Mouse (Mus musculus) hindbrain, embryonic 14.5 days (tissue): Measurements from ENCODE around the gene Nepro. TPM values are rescaled to one million over a fixed set of nuclear protein-coding genes. Genes with fewer than 3 reads are reported as not detected.

Experiments used
- ATAC-seq: fragments of 200-750 bp; cut with Nextera tagmentation; 2 replicates; pipeline ENCODE4 v1.8.0; 2017; ENCODE audit warnings: moderate number of reproducible peaks, mild to moderate bottlenecking, moderate TSS enrichment, moderate library complexity; ENCODE audit not compliant: low FRiP score
- DNase-seq: peaks from one replicate; pipeline ENCODE4 v3.0.0-alpha.2; 2015; ENCODE audit warnings: low spot score
- H3K27ac ChIP-seq: fragments of 300-500 bp; sonication (generic); 2 replicates; pipeline ENCODE4 v1.5.1; 2014; ENCODE audit warnings: mild to moderate bottlenecking, moderate library complexity
- H3K27me3 ChIP-seq: fragments of 300-500 bp; sonication (generic); 2 replicates; pipeline ENCODE4 v1.6.1; 2014; ENCODE audit warnings: mild to moderate bottlenecking, low read length, mixed read lengths; ENCODE audit not compliant: control insufficient read depth, insufficient read depth
- H3K36me3 ChIP-seq: fragments of 300-500 bp; sonication (generic); replicated peaks from 2 replicates; pipeline ENCODE4 v1.6.1; 2014; ENCODE audit not compliant: control insufficient read depth, insufficient read depth
- H3K4me1 ChIP-seq: fragments of 300-500 bp; sonication (generic); replicated peaks from 2 replicates; pipeline ENCODE4 v1.6.1; 2014; ENCODE audit warnings: antibody characterized with exemption, low read length, mixed read lengths; ENCODE audit not compliant: control insufficient read depth, insufficient read depth
- H3K4me2 ChIP-seq: fragments of 300-500 bp; sonication (generic); replicated peaks from 2 replicates; pipeline ENCODE4 v1.6.1; 2014; ENCODE audit warnings: mild to moderate bottlenecking, moderate library complexity
- H3K4me3 ChIP-seq: fragments of 300-500 bp; sonication (generic); replicated peaks from 2 replicates; pipeline ENCODE4 v1.5.1; 2014; ENCODE audit warnings: mild to moderate bottlenecking, low read length
- H3K9ac ChIP-seq: fragments of 300-500 bp; sonication (generic); 2 replicates; pipeline ENCODE4 v1.6.1; 2014
- H3K9me3 ChIP-seq: fragments of 300-500 bp; sonication (generic); 2 replicates; pipeline ENCODE4 v1.6.1; 2016; ENCODE audit warnings: low read length; ENCODE audit not compliant: control insufficient read depth
- WGBS: fragments of 180-500 bp; shearing (Covaris S2); extraction: QIAGEN DNeasy Blood & Tissue Kit; methylation state at CpG from one replicate; pipeline ENCODE4 v1.1.7; 2014; 5-methylcytosine and 5-hydroxymethylcytosine counted together
- polyA plus RNA-seq: library from polyadenylated mRNA; unstranded; fragments of >200 nt; fragmentation: Nextera tagmentation; extraction: Ambion mirVana; gene quantifications from 2 replicates; pipeline ENCODE4 v1.2.1, GENCODE M21; 2014

The Nepro gene
- polyA plus RNA-seq, 1 experiment from 2014 or later = 5.4 TPM

GRCm38 (mm10) chr16:44773673-44774072 is 49.6 kb downstream of the Nepro start:
- no peak for DNase-seq
- Histone ChIP-seq H3K4me3 (no peak overlapping the region), H3K9ac (no peak overlapping the region), H3K4me1 (no peaks in the 10 kb centered on the region), H3K36me3 (no peaks in the 10 kb centered on the region), H3K9me3 (no peaks in the 10 kb centered on the region), H3K27ac (no peak overlapping the region), H3K27me3 (no peaks in the 10 kb centered on the region; the same call in 1 of the 2 replicates), H3K4me2 (no peak overlapping the region)
- 97% methylated on average over 3 of the region's 3 CpGs for WGBS
- ATAC-seq = no peak

- no peaks in the 10 kb centered on the region; the same call in 1 of the 2 replicates for H3K27me3 ChIP-seq
- no peak overlapping the region for H3K4me2 ChIP-seq
- H3K9me3 ChIP-seq = no peaks in the 10 kb centered on the region
- ATAC-seq = no peak
- H3K27ac ChIP-seq = no peak overlapping the region
- no peak for DNase-seq
- WGBS = 90% methylated on average over 6 of the region's 6 CpGs
- no peaks in the 10 kb centered on the region for H3K4me1 ChIP-seq
- H3K9ac ChIP-seq = no peak overlapping the region
- no peak overlapping the region for H3K4me3 ChIP-seq
- no peaks in the 10 kb centered on the region for H3K36me3 ChIP-seq
These were observed 50.1 kb downstream of the Nepro start for GRCm38 (mm10) chr16:44774201-44774600.

- no peaks in the 10 kb centered on the region for H3K9me3 ChIP-seq
- no peak overlapping the region for H3K4me3 ChIP-seq
- no peak overlapping the region for H3K27ac ChIP-seq
- H3K4me2 ChIP-seq = no peak overlapping the region
- H3K4me1 ChIP-seq = no peaks in the 10 kb centered on the region
- no peak for ATAC-seq
- H3K36me3 ChIP-seq = no peaks in the 10 kb centered on the region
- no peaks in the 10 kb centered on the region for H3K27me3 ChIP-seq
- WGBS = 84% methylated on average over 17 of the region's 17 CpGs
- DNase-seq = no peak
- no peak overlapping the region for H3K9ac ChIP-seq
These were observed 54.5 kb downstream of the Nepro start for GRCm38 (mm10) chr16:44778538-44779147.

GRCm38 (mm10) chr16:44779494-44779893 is 55.4 kb downstream of the Nepro start:
- Histone ChIP-seq H3K4me3 (no peak overlapping the region), H3K9ac (no peak overlapping the region), H3K27me3 (no peaks in the 10 kb centered on the region), H3K27ac (no peak overlapping the region), H3K4me1 (no peaks in the 10 kb centered on the region), H3K4me2 (no peak overlapping the region), H3K9me3 (no peaks in the 10 kb centered on the region), H3K36me3 (no peaks in the 10 kb centered on the region)
- WGBS = 93% methylated on average over 5 of the region's 5 CpGs
- no peak for ATAC-seq
- DNase-seq = no peak

GRCm38 (mm10) chr16:44780751-44781150 is 56.6 kb downstream of the Nepro start:
- no peaks in the 10 kb centered on the region for H3K27me3 ChIP-seq
- DNase-seq (no peak), ATAC-seq (no peak)
- no peaks in the 10 kb centered on the region for H3K36me3 ChIP-seq
- H3K4me3 ChIP-seq = no peak overlapping the region
- H3K4me1 ChIP-seq = no peaks in the 10 kb centered on the region
- no peak overlapping the region for H3K9ac ChIP-seq
- no peak overlapping the region for H3K27ac ChIP-seq
- no peak overlapping the region for H3K4me2 ChIP-seq
- 61% methylated on average over 4 of the region's 4 CpGs for WGBS
- H3K9me3 ChIP-seq = no peaks in the 10 kb centered on the region

Other genes with a start within 250 kb of the Nepro start
- 10.1 and 11.8 TPM in 2 replicates for gene Boc, start 165.4 kb upstream of the Nepro start, polyA plus RNA-seq
- gene Gtpbp8, start 22.1 kb downstream of the Nepro start, polyA plus RNA-seq = 41.5 and 43.8 TPM in 2 replicates
- gene Cd200r1, start 41.4 kb downstream of the Nepro start, polyA plus RNA-seq = 0.50 and 0.91 TPM in 2 replicates
- 0.16 TPM in 1 of 2 replicates, not detected in the other for gene Cd200r4, start 87.4 kb downstream of the Nepro start, polyA plus RNA-seq
- 0.20 TPM in 1 of 2 replicates, not detected in the other for gene Cd200r2, start 142.8 kb downstream of the Nepro start, polyA plus RNA-seq
- not detected in 2 replicates for gene Cd200r3, start 219.4 kb downstream of the Nepro start, polyA plus RNA-seq